Mouse (Mus musculus) regulatory T cell (primary cell): ENCODE measurements around the gene Slc22a1.

Experiments
- in situ Hi-C: fragments of 300-600 bp; cut with MboI, MseI; formaldehyde crosslinking; loops from one replicate; pipeline ENCODE4 v1.15.1; 2025; ENCODE audit warnings: high pct_unique_total_duplicates

Gene Slc22a1

DNA sequence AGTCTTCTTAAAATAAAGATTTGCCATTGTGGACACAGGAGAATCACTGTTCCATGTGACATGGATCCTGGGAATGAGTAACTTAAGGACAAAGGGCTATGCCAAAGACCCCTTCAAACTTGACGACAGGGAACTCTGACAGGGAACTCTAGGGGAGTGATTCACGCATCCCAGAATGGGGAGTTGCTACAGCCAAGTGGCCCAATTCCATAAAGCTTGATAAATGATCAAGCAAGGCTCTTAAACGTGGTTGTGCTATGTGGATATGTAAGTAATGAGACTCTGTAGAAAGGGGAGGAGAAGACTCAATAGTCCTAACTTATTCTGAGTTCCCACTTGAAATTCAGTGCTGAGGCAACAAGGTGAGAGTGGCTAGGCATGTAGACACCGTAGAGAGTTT is 40.8 kb downstream of the Slc22a1 start:
- in situ Hi-C loops: loop anchor here (10.0 kb wide), 1 partner anchor 230 kb away; no protein-coding TSS in a partner anchor

DNA sequence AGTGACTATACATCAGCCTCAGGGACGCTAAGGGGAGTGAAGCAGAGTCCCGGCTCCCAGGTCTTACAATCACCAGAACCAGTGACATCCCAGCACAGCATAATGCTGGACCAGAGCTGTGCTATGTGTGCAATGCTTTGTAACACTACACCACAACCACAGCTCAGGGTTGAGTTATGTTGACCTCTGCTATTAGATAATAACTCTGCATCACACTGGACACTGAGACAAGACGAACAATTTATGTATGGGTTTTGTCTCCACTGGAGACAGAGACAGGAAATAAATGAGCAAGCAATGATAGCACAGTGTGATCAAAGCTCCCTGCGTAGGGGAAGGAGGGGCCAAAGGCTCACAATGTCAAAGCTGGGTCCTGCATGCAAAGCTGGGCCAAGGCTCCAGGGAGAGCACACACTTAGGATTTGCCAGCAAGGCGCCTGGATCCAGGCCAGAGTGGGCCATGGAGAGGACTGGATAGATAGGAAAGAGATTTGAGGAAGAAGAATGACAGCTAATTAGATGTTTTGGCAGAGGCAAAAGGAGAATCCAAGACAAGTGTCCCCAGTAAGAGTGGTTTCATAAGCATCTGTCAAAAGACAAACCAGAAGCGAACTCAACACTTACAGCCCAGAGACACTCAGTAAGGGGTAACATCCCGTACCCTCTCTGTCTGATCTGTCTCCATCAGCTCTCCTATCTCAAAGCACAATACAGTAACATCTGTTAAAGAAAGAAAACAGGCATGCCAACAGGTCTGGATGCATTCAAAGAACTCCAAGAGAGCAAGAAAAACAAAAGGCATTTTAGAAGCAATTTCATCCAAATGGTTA is 43.6 kb downstream of the Slc22a1 start:
- in situ Hi-C loops: loop anchor here (10.0 kb wide), 1 partner anchor 227 kb away; no protein-coding TSS in a partner anchor

DNA sequence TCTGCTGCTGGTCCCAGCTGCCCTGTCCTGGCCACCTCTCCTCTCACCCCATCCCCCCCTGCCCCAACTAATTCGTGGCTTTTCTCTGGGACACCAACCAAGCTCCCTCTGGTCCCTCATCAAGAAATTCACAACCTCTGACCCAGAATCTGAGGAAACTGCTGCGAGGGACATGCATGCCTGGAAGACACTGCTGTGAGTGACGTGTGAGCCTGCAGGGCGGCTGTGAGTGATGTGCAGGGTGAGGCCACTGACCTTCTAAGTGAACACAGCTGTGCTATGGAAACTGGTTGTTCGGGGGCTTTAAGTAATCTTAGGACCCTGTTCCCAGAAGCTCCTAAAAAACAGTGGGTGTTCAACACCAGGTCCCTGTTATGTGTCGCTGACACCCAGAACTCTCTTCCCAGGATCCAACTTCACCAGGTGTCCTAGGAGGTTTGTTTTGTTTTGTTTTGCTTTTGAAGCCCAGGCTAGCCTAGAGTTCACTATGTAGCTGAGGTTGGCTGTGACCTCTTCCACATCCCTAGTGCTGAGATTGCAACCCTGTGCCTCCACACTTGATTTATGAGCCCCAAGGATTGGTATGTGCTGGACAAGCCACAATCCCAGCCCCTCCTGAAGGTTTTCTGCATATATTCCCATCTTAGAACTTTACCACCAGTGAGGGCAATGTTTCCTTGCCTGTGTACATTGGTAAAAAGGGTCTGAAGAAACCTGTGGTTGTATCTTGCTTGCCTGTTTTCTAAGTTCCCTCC is 44.5 kb downstream of the Slc22a1 start:
- in situ Hi-C loops: loop anchor here (10.0 kb wide), 1 partner anchor 226 kb away; no protein-coding TSS in a partner anchor

DNA sequence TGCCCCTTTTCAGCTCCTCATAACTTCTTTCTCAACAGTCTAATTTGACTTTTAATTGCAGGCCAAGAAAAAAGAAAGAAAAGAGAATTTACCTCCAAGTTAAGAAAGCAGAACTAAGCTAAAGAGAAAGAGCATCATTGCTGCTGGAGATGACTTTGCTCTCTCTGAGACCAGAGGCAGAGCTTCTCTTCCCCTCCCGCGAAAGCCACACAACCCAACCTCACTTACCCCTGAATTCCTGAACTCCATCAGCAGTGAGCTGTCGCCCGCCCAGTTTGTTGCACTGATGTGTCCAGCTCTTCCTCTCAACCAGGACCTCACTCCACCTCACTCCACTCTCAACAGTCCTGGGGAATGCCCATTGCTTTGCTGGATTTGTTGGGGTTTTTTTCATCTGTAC is 47.6 kb downstream of the Slc22a1 start:
- in situ Hi-C loops: no loop called here

DNA sequence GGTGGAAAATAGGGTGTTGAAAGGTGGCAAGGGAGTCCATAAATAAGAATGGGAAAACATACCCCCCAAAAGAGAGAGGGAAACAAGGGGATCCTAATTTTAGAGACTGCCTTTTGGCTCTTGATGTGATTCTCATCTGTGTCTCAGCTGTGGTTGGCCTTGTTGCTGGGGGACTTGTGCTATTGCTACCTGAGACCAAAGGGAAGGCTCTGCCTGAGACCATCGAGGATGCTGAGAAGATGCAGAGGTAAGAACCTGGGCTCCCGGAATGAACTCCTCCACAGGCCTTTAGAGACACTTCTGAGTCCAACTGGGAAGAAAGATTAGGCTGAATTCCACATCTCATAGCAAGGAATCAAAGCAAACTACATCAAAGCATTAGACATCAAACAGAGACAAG is 56.0 kb downstream of the Slc22a1 start:
- in situ Hi-C loops: no loop called here

DNA sequence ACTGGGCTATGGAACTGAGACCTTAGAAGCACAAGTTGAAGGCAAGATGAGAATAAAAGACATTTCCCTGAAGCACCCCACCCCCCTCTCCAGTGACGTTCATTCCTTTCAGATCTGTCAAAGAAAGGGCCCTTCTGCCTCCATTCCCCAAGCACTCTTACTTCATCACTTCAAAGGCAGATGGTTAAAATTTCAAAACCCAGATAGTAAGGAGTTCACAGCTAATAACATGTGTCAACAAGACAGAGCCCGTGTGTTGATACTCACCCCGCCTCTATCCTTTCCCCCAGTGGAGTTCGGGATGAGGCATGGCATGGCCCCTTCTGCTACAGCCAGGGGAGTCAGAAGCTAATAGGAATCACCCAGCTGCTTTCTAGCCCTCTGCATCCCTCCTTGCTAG is 60.2 kb downstream of the Slc22a1 start:
- in situ Hi-C loops: no loop called here

DNA sequence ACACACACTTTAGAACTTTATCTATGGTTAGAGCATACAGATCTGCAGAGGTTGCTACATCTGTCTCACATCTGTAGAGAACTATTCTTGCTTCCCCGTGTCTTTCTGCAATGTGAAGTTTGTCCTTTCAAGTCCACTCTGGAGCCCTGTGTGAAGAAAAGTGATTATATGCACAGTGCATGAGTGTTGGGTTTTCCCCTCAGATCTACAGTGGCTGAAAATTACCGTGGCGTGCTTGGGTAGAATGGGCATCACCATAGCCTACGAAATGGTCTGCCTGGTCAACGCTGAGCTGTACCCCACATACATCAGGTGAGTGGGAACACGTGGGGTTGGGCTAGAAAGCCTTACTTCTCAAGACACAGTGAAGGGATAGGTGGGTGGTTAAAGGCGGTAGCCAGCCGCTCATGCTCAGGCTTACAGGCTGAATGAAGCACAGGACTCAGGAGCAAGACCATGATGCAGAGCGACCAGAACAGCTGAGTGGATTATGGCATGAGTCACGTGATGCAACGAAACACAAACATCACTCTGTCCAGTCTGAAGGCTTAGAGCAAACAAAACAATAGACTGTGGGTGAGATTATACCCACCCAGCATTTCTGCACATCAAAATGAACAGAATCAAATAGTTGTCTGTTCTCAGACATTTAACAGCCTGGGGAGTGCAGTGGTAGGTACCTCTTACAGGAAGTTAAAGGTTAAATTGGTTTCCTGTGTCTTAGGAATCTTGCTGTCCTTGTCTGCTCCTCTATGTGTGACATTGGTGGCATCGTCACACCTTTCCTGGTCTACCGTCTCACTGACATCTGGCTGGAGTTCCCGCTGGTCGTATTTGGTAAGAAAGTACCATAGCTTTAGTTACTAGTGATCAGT is 60.9 kb downstream of the Slc22a1 start:
- in situ Hi-C loops: no loop called here

DNA sequence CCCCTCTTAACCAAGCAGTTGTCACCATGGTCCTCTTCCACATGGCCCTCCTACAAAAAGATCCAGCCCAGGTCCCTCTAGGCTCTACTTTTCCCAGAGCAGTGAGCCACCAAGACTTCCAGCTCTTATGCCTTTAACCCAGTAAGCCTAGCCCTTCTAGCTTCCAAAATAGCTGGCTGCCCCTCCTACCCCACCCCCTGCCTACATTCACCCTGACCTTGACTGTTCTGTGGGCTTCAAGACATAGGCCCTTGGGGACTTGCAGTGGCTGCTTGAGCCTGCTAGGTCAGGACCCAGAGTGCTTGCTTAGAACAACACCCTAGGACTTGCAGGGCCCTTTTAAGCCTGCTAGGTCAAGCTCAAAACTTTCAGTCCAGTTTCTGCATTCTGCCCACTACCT is 68.4 kb downstream of the Slc22a1 start:
- in situ Hi-C loops: no loop called here

DNA sequence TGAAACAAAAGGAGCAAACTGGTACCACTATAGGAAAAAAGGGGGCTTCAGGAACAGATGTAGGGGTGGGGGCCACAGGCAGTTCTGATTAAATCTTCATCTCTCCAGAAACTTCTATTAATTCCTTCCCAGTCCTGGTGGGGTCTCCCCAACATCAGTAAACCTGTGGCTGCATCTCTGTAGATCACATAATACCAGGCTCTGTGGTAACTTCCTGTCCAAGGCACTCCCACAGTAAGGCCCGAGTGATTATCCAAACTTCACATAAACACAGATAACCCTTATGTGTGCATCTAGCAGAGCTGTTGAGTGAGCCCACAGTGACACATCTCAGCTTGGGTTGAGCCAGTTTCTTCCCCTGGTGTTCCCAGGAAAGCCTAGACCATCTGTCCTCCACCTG is 69.0 kb downstream of the Slc22a1 start:
- in situ Hi-C loops: no loop called here
